In the genomic region with DNA sequence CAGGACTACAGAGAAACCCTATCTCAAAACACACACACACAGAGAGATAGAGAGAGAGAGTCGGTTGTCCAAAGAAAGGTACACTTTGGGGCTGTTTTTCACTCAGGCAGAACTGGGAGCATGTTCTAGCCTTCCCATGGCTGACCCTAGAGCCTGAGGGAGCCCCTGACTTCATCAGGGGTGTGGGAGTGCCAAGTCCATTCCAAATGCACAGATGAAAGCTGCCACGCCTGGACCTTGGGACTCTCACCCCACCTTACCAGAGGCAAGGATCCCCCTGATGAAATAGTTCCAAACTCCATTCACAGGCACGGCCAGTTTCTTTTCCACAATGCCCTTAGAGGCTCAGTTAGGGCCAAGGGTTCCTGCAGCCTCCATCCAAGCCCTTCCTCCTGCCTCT, we compare ENCODE assay signal across 9 mouse cellular contexts. TPM values are rescaled to one million over a fixed set of nuclear protein-coding genes. Genes with fewer than 3 reads are reported as not detected.
DNase-seq lines count a peak whose midpoint lies in the region; ATAC-seq and TF ChIP-seq lines count a peak whose summit lies in the region.
"Had no signal": no experiment of that assay in that cellular context is flagged by ENCODE, and none has a peak within 500 bp of the region (broad histone marks: within the 10 kb centered on the region; RNA-seq: fewer than 3 reads in every experiment).

No protein-coding gene starts in this region.

- peaks cover 17% of the 10 kb centered on the region for H3K27me3 ChIP-seq in heart, embryonic 10.5 days (ENCODE audit: insufficient read depth, poor library complexity, severe bottlenecking)
- no peaks in the 10 kb centered on the region for H3K27me3 ChIP-seq in lung, embryonic 15.5 days
- H3K27me3 ChIP-seq in intestine, postnatal 0 days (replicated peaks; ENCODE audit: control insufficient read depth, insufficient read depth, low read length), result no peaks in the 10 kb centered on the region
- H3K27me3 ChIP-seq in stomach, embryonic 14.5 days (ENCODE audit: control insufficient read depth, insufficient read depth, low read length), result no peaks in the 10 kb centered on the region

- no peak for DNase-seq in heart, embryonic 10.5 days (ENCODE audit: low spot score)
- DNase-seq in heart, adult 8-10 months (ENCODE audit: low spot score), result no peak
- DNase-seq in lung, postnatal 36 days, result no peak
- no peak for DNase-seq in T-cell, adult 2 months (ENCODE audit: low spot score)
- DNase-seq: cerebellum, postnatal 25 days had no signal

- H3K9ac ChIP-seq in lung, embryonic 15.5 days, result no peak overlapping the region
- H3K9ac ChIP-seq in intestine, postnatal 0 days (ENCODE audit: low read depth, low read length), result no peak overlapping the region
- no peak overlapping the region for H3K9ac ChIP-seq in stomach, embryonic 14.5 days (replicated peaks; ENCODE audit: low read depth, low read length)

- peak overlapping the region; percentile 94; the same call in 1 of the 2 replicates for H3K27ac ChIP-seq in heart, embryonic 10.5 days
- peak overlapping the region; percentile 56; the same call in 1 of the 2 replicates for H3K27ac ChIP-seq in lung, embryonic 15.5 days
- H3K27ac ChIP-seq in intestine, postnatal 0 days (ENCODE audit: low read depth, low read length), result peak overlapping the region; percentile 89
- H3K27ac ChIP-seq in stomach, embryonic 14.5 days (ENCODE audit: low read length), result no peak overlapping the region

- no peak overlapping the region for H3K4me3 ChIP-seq in heart, embryonic 10.5 days
- H3K4me3 ChIP-seq in lung, embryonic 15.5 days, result no peak overlapping the region; the same call in 1 of the 2 replicates
- 0 out of 2 replicates have a peak overlapping the region, but pooled peaks have one; percentile 53 for H3K4me3 ChIP-seq in intestine, postnatal 0 days (ENCODE audit: low read depth, low read length)
- no peak overlapping the region for H3K4me3 ChIP-seq in stomach, embryonic 14.5 days (ENCODE audit: low read depth, low read length)

- WGBS in heart, embryonic 10.5 days, result 67% methylated on average over 3 of the region's 3 CpGs
- 67% methylated on average over 3 of the region's 3 CpGs for WGBS in lung, embryonic 15.5 days
- WGBS in intestine, postnatal 0 days, result 41% methylated on average over 3 of the region's 3 CpGs
- WGBS in stomach, embryonic 14.5 days, result 74% methylated on average over 3 of the region's 3 CpGs

- no peaks in the 10 kb centered on the region for H3K9me3 ChIP-seq in heart, embryonic 10.5 days
- H3K9me3 ChIP-seq in lung, embryonic 15.5 days, result no peaks in the 10 kb centered on the region
- H3K9me3 ChIP-seq in intestine, postnatal 0 days (ENCODE audit: control insufficient read depth), result no peaks in the 10 kb centered on the region
- no peaks in the 10 kb centered on the region for H3K9me3 ChIP-seq in stomach, embryonic 14.5 days (ENCODE audit: control insufficient read depth, low read depth, low read length)

- peak overlapping the region; percentile 99; the same call in 1 of the 2 replicates for H3K4me2 ChIP-seq in lung, embryonic 15.5 days
- H3K4me2 ChIP-seq in intestine, postnatal 0 days (replicated peaks; ENCODE audit: low read depth), result peak overlapping the region; percentile 72
- peak overlapping the region; percentile 96; the same call in 1 of the 2 replicates for H3K4me2 ChIP-seq in stomach, embryonic 14.5 days (replicated peaks; ENCODE audit: low read depth, low read length)

- ATAC-seq in lung, embryonic 15.5 days (ENCODE audit: borderline replicate concordance, extremely low read depth, low FRiP score, low TSS enrichment), result no peak
- peak; percentile 64 for ATAC-seq in intestine, postnatal 0 days
- ATAC-seq in stomach, embryonic 14.5 days (ENCODE audit: insufficient number of reproducible peaks, insufficient read depth, low FRiP score, low read depth), result no peak
- ATAC-seq in inflammation-experienced regulatory T-cells, adult 6 months, result no peak

- H3K4me1 ChIP-seq in heart, embryonic 10.5 days, result peaks cover 36% of the 10 kb centered on the region
- peaks cover 21% of the 10 kb centered on the region for H3K4me1 ChIP-seq in lung, embryonic 15.5 days
- 0 out of 2 replicates have a peak, but pooled peaks cover 5% of the 10 kb centered on the region for H3K4me1 ChIP-seq in intestine, postnatal 0 days (replicated peaks; ENCODE audit: control insufficient read depth, insufficient read depth, low read length)
- peaks cover 9% of the 10 kb centered on the region for H3K4me1 ChIP-seq in stomach, embryonic 14.5 days (ENCODE audit: control insufficient read depth, insufficient read depth, low read length)

- TF ChIP-seq CTCF in intestine, postnatal 0 days (IDR thresholded peaks at IDR 0.05; ENCODE audit: low read depth), result no peak

- peaks cover 27% of the 10 kb centered on the region for H3K36me3 ChIP-seq in heart, embryonic 10.5 days
- peaks cover 17% of the 10 kb centered on the region for H3K36me3 ChIP-seq in lung, embryonic 15.5 days
- peaks cover 27% of the 10 kb centered on the region for H3K36me3 ChIP-seq in intestine, postnatal 0 days (ENCODE audit: control insufficient read depth, insufficient read depth)
- H3K36me3 ChIP-seq in stomach, embryonic 14.5 days (ENCODE audit: control insufficient read depth, insufficient read depth, low read length), result peaks cover 7% of the 10 kb centered on the region

RNA-seq across cellular contexts. Expression of a gene that starts 1.0 kb away (rescaled TPM):
- polyA plus RNA-seq in heart, embryonic 10.5 days (2016; fragmentation: Nextera tagmentation; extraction: Ambion mirVana), result 14.8 and 19.1 TPM in 2 replicates
- 10 to 100 TPM; 61.3 to 73.8 (median 68.6) TPM for total RNA-seq in heart, adult 8-10 months (2022)
- 13.3 and 13.6 TPM in 2 replicates for polyA plus RNA-seq in lung, embryonic 15.5 days (2015; fragmentation: Nextera tagmentation; extraction: Ambion mirVana)
- 76.3 and 80.0 TPM in 2 replicates for polyA plus RNA-seq in intestine, postnatal 0 days (2015; fragmentation: Nextera tagmentation; extraction: Ambion mirVana)
- 10.3 and 10.4 TPM in 2 replicates for polyA plus RNA-seq in stomach, embryonic 14.5 days (2014; fragmentation: Nextera tagmentation; extraction: Ambion mirVana)
- polyA plus RNA-seq in inflammation-experienced regulatory T-cells, adult 6 months (2017; shearing (Covaris generic)), result 1 to 10 TPM in 1 of 3 experiments, under 1 TPM in 2; 0.28 to 1.4 (median 0.61) TPM

RNA-seq across cellular contexts. Expression of a gene that starts 59.3 kb away (rescaled TPM):
- polyA plus RNA-seq in heart, embryonic 10.5 days (2016; fragmentation: Nextera tagmentation; extraction: Ambion mirVana), result 6.5 and 9.2 TPM in 2 replicates
- 10 to 100 TPM; 11.9 to 14.3 (median 13.4) TPM for total RNA-seq in heart, adult 8-10 months (2022)
- polyA plus RNA-seq in lung, embryonic 15.5 days (2015; fragmentation: Nextera tagmentation; extraction: Ambion mirVana), result 10.9 and 11.4 TPM in 2 replicates
- 7.0 and 7.9 TPM in 2 replicates for polyA plus RNA-seq in intestine, postnatal 0 days (2015; fragmentation: Nextera tagmentation; extraction: Ambion mirVana)
- 17.6 and 19.2 TPM in 2 replicates for polyA plus RNA-seq in stomach, embryonic 14.5 days (2014; fragmentation: Nextera tagmentation; extraction: Ambion mirVana)
- polyA plus RNA-seq in inflammation-experienced regulatory T-cells, adult 6 months (2017; shearing (Covaris generic)), result 10 to 100 TPM; 13.6 to 19.7 (median 14.7) TPM
